Mouse (Mus musculus) spleen, postnatal 14 days (tissue): ENCODE measurements at regions not wholly inside any gene's neighbourhood (a gene's known extent, or its start where the extent isn't known, plus 50 kb on each side); places are given as distances from the start of the nearest gene placed in this dataset.
A peak's percentile ranks its signal among the peaks of the same experiment; 100 is the strongest.

Source experiments
- DNase-seq, 2 experiments: peaks; one replicate each; pipeline ENCODE4 v3.0.0; 2021 to 2022; ENCODE audit warnings: low spot score in 2 of 2

GRCm38 (mm10) chr13:37658034-37658433, 120.2 kb upstream of the Rreb1 start:
- DNase-seq: peak; percentile 13 to 55

GRCm38 (mm10) chr13:37658519-37658918, 119.7 kb upstream of the Rreb1 start:
- no peak for DNase-seq

GRCm38 (mm10) chr13:37660083-37660482, 118.1 kb upstream of the Rreb1 start:
- DNase-seq: no peak

GRCm38 (mm10) chr13:37660668-37661067, 117.5 kb upstream of the Rreb1 start:
- DNase-seq: no peak

GRCm38 (mm10) chr13:37664116-37664515, 114.1 kb upstream of the Rreb1 start:
- no peak for DNase-seq

- DNase-seq: no peak
These were observed 111.8 kb upstream of the Rreb1 start for GRCm38 (mm10) chr13:37666207-37667003.

GRCm38 (mm10) chr13:37667386-37667785, 110.8 kb upstream of the Rreb1 start:
- DNase-seq: no peak

GRCm38 (mm10) chr13:37667871-37668270, 110.3 kb upstream of the Rreb1 start:
- no peak for DNase-seq

GRCm38 (mm10) chr13:37671109-37671508, 107.1 kb upstream of the Rreb1 start:
- DNase-seq: no peak

- DNase-seq: peak in 1 of 2 experiments; percentile 17
These were observed 103.4 kb upstream of the Rreb1 start for GRCm38 (mm10) chr13:37674676-37675350.

- DNase-seq: no peak
These were observed 102.5 kb upstream of the Rreb1 start for GRCm38 (mm10) chr13:37675718-37676117.

- DNase-seq: no peak
These were observed 101.3 kb upstream of the Rreb1 start for GRCm38 (mm10) chr13:37676912-37677311.

GRCm38 (mm10) chr13:37678251-37678650, 99.9 kb upstream of the Rreb1 start:
- DNase-seq: no peak

GRCm38 (mm10) chr13:37678772-37679171, 99.4 kb upstream of the Rreb1 start:
- DNase-seq: no peak

GRCm38 (mm10) chr13:37680837-37681619, 97.2 kb upstream of the Rreb1 start:
- DNase-seq: no peak

GRCm38 (mm10) chr13:37683045-37683679, 95.0 kb upstream of the Rreb1 start:
- DNase-seq: no peak

GRCm38 (mm10) chr13:37685617-37686016, 92.6 kb upstream of the Rreb1 start:
- DNase-seq: no peak

- no peak for DNase-seq
These were observed 92.1 kb upstream of the Rreb1 start for GRCm38 (mm10) chr13:37686109-37686508.

- no peak for DNase-seq
These were observed 88.9 kb upstream of the Rreb1 start for GRCm38 (mm10) chr13:37689127-37689777.

GRCm38 (mm10) chr13:37691855-37692445, 86.2 kb upstream of the Rreb1 start:
- DNase-seq: no peak

- no peak for DNase-seq
These were observed 84.6 kb upstream of the Rreb1 start for GRCm38 (mm10) chr13:37693617-37694016.
